Mouse (Mus musculus): ENCODE measurements around the gene Rccd1. TPM values are rescaled to one million over a fixed set of nuclear protein-coding genes. Genes with fewer than 3 reads are reported as not detected.
"Not testable (repeated sequence)": the region's sequence is repeated elsewhere in the genome, so short reads cannot be mapped to it uniquely, and the experiment has no call there.

Gene Rccd1
- total RNA-seq, 2 experiments from 2014 or later: 8.5 to 9.5 TPM

DNA sequence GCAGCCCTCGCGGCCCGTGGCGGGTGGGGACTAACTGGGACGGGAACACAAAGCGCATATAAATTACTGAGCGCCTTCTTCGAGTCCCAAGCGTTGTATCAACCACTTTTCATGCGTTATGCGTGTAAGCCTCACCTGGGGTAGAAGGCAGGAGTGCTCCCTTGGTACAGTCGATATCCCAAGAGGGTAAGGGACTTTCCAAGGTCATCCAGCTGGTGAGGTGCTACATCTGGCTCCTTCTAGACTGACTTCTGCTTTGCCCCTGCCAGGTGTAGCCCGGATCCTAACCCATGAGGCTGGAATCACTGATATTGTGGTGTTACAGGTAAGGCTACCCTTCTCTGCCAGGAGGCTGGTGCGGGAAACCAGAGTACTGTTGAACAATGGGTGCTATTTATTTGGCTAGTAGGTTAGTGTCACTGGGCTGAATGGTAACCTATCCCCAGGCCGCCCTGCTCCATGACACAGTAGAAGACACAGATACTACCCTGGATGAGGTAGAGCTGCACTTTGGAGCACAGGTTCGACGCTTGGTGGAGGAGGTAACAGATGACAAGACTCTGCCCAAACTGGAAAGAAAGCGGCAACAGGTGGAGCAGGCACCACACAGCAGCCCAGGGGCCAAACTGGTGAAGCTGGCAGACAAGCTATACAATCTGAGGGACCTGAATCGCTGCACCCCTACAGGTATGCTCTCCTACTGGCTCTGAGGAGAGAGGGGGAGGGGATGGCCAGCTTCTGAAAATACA lies 19.2 kb upstream of the Rccd1 start:
- DNase-seq: no peak

DNA sequence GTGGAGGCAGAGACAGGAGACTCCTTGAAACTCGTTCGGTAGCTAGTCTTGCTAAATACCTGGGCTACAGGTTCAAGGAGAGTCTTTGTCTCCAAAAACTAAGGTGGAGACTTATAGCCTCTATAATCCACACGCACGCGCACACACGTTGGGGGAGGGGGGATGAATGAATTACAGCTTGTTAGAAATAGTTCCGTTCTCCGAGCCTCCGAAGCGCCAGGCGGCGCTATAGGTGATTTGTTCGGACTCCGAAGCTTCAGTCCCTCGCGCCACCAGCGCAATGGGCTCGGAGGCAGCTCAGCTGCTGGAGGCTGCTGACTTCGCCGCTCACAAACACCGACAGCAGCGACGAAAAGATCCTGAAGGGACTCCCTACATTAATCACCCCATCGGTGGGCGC lies 18.6 kb upstream of the Rccd1 start, which contains the start of gene Hddc3:
Gene Hddc3, plus strand, starts transcription at position 247 of the 400 bp plus-strand sequence.
- DNase-seq: peak; percentile 97

DNA sequence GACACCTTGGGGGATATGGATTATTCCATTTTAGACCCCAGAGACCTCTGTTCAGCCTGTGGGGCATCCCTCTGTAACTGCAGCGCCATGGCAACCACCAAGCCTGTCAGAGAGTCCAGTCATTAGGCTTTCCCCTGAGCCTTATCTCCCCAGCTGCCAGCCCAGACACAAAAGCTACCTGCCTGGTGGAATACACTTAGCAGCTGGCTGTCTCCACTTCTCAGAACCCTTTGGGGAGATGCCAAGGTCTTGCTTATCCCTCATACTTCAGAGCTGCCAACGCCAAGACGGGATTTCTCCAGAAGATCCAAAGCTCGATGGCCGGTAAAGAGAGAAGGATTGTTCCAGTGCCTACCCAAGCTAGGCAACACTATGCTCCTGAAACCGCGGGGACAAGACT lies 17.5 kb upstream of the Rccd1 start:
- DNase-seq: no peak

DNA sequence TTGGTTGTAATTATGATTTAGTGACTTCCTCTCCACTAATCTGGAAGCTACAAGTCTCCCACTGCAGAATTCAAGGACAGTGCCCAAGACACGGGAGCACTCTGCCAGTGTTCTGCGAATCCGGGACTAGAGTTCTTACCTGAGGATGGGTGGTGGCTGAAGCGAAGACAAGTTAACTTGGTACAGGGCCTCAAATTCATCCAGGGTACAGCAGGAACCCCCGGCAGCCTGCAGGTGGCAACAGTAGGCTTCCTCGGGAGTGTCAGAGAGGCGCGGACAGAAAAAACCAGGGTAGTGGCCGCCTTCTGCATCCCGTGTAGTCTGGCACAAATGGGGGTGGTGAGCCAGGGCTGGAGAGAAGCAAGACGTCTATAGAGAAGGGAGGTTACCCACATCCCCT lies 16.5 kb upstream of the Rccd1 start, which contains the start of gene Unc45a:
Gene Unc45a, minus strand, starts transcription at position 213 of the 400 bp plus-strand sequence.
- DNase-seq: peak; percentile 81

DNA sequence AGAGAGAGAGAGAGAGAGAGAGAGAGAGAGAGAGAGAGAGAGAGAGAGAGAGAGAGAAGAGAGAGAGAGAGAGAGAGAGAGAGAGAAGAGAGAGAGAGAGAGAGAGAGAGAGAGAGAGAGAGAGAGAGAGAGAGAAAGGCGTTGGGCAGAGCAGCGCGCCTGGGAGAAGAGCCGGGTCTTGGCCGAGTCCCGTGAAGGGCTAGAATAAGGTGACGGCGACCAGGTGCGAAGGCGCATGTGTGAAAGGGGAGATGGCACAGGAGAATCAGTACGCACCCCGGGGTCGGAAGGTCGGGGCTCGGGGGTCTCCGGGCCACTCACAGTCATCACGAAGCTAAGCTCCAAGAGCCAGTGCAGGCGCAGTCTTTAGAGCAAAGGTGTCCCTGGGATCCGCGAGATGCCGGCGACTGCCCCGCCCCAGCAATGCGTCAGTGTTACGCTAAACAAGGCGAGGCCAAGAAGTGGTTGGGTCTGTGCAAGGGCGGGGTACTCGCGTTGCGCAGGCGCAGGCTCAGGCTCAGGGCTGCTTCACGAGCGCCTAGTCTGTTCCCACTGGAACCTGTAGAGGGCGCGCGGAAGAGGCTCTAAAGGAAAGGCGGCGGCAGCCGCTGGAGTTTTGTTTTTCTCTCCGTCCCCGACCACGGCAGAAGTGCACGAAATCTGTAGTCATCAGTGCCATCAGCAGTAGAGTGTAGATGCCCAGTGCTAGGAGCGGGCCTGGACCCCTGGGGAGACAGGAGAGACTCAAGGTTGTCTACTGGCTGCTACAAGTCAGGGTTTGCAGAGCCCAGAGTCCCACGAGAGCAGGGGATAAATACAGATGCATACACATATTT lies 15.8 kb upstream of the Rccd1 start:
- DNase-seq: peak; percentile 99

DNA sequence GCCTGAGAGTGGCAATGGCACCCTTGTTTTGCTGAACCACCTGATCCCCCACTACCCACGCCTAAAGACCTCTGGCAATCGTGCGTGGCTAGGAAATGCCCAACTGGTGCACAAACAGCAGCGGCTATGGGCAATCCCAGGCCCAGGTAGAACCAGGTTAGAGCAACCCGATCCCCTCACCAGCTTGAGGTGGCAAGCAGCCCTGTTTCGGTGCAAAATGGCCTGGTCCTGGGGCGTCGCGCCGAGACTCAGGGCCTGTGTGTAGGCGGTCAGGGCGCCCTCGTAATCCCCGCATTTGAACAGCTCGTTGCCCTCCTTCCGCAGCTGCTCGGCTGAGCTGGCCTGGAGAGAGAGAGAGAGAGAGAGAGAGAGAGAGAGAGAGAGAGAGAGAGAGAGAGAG lies 15.1 kb upstream of the Rccd1 start:
- DNase-seq: peak; percentile 41

DNA sequence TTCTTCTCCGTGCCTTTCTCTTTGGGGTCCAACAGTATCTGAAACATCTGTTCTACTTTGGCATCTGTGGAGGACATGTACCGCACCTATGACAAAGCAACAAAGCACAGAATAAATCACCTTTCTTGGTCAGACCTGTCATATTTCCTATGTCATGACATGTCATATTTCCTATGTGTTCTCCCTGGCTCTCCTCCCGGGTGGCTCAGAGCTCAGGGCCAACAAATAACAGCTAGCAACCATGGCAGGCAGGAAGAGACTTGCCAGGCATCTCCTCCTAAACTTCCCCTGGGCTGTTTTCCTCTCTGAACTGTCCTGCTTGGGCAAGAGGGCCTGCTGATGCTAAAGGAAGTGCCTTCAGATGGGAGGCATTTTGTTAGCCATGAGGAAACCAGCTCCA lies 12.7 kb upstream of the Rccd1 start:
- DNase-seq: no peak

DNA sequence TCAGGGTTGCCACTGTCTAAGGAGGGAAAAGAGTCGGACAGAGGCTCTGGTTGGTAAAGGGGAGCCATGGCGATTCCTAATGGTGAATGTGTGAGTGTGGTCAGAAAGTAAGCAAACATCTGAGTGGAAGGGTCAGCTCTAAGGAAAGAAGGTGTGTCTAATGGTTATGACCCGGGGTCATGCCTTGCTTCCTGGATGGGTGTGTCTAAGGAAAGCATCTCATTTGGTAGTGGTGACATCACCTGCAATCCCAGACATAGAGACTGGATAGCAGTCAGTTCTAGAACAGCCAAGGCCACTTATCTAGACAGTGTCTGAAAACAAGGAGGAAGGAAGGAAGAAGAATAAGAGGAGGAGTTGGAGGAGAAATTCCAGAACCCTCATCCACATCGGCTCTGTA lies 10.6 kb upstream of the Rccd1 start:
- DNase-seq: no peak

DNA sequence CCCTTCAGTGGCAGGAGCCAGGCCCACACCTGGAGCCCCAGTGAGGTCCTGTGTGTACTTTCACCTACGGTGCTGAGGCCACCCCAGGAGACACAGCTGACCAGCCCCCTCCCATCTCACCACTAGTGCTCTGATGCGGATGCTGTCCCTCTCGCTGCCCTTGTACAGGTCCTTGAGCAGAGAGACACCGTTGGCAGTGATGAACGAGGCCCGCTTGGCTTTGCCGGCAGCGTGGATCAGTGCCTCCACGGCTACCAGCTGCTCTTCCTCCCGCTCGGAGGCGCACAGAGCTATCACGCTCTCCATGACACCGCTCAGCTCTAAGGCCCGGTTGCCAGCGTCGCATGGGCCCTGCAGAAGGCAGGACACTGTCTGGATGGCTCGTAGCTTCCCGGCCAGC lies 7.2 kb upstream of the Rccd1 start:
- no peak for DNase-seq

DNA sequence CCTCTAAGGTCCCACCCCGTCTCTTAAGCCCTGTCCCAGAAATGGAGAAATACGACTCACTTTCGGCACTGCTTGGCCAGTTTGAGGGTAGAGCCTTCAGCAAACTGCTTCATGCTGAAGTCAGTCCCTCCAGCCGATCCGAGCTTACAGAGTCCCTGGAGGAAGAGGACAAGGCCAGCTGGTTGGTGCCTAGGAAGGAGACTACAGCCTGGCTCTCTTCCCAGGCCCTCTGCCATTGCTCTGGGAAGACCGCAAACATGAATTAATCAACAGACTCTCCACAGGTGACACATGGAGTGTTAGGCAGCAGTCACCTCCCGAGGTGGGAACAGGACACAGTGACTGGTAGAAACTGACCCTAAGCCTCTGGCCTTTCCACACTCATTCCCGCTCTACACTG lies 6.0 kb upstream of the Rccd1 start:
- DNase-seq: no peak

DNA sequence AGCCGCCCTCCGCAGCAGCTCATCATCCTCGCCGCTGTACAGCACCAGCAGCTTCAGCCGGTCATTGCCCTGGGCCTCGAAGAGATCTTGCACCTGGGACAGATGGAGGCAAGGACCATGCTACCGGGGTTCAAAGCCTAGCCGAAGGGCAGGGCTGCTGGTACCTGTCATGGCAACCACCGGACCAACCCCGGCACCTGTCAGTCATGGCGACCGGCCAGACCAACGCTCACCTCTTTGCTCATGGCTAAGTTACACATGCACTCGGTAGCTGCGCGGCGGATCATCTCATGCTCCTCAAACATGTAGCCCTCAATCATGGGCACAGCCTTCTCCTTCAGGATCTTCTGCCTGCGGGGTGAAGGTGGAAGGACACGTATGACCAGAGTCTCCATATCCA lies 1.8 kb upstream of the Rccd1 start:
- DNase-seq: no peak

DNA sequence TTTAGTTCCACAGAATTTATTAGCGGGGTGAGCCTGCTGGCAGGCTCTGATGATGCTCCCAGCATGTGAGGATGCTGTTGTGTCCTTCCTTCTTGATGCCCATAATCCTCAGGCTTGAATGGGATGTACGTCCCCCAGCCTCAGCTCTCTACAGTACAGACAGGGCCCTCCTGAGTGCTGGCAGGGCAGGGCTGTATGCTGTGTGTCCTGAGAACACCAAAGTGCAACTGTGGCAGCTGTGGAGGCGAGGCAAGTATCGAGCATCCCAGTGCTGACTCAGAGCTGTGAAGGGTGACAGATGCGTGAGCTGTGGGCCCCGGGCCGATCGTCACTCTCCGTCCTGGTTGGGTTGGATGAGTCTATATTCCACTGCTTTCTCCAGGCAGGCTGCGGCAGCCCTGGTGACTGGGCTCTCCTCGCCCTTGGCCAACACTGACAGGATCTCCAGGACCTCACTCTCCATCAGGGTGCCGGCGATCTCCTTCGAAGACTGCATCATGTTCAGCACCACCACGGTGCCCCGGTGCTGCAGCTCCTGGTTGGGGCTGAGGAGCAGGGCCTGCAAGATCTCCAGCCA lies 1.1 kb upstream of the Rccd1 start:
- DNase-seq: no peak

DNA sequence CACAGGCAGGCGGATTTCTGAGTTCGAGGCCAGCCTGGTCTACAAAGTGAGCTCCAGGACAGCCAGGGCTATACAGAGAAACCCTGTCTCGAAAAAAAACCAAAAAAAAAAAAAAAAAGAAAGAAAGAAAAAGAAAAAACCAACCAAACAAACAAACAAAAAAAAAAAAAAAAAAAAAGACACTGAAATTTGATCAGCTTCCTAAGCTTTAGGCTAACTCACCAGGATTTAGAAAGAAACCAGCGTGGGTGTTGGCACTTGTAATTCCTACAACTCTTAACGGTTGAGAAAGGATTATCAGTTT lies 514 bp upstream of the Rccd1 start:
- not testable (repeated sequence) for DNase-seq

DNA sequence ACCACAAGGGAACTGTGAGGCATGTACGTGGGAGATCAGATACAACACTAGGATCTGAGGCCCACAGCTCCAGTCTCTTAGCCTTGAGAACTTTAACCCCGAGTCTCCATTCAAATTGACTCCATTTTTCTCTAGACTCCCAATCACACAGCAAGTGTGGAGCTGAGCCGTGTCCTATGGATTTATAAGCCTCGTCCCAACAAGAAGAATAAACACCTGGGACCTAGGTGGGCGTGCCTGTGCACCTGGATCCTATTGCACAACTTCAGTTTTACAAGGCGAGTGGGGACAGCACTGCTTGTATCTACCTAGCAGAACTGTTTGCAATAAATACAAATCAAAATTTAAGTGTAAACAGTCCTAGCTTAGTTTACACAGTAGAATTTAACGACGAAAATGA lies 918 bp downstream of the Rccd1 start:
- no peak for DNase-seq

DNA sequence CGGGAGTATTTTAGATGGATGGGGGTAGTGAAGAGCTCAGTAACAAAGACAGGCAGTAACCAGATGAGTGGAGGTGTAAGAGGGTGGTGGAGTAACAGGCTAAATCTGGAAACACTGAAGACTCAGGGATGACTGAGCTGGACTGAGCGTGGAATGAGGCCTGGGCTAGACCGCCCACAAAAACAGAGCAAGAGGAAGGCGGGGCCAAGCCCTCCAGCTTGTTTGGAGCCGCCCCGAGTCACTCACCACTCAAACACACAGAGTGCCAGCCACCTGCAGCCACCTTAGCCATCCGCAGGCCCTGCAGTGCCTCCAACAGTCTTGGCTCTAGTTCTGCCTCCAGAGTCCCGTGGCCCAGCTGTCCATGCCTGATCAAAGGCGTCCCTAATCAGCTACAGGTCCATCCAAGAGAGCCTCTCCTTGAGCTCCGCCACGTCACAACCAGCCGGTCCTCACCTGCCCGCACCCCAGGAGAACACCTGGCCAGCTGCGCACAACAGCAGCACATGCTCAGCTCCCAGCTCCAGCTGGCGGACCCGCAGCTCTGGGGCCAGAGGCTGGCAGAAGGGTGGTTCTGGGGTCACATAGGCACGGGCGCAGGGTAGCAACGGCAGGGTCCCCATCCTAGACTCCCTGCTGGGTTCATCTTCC lies 4.3 kb downstream of the Rccd1 start:
- no peak for DNase-seq

DNA sequence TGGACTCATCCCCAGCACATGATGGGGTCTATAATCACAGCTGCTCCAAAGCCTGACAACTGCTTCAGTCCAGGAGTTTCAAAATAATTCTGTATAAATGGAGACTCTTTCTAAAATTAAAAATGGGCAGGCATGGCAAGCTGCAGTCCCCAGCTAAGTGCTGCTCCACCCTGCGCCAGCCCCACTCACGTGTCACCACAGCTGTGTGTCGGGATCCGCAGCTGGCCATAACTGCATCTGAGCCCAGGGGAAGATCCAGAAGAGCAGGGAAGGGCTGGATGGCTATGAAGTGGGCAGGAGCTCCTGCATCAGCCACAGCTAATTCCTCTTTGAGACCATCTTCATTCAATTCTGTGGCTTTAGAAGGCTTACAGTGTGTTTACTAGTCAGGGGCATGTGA lies 5.6 kb downstream of the Rccd1 start:
- no peak for DNase-seq

DNA sequence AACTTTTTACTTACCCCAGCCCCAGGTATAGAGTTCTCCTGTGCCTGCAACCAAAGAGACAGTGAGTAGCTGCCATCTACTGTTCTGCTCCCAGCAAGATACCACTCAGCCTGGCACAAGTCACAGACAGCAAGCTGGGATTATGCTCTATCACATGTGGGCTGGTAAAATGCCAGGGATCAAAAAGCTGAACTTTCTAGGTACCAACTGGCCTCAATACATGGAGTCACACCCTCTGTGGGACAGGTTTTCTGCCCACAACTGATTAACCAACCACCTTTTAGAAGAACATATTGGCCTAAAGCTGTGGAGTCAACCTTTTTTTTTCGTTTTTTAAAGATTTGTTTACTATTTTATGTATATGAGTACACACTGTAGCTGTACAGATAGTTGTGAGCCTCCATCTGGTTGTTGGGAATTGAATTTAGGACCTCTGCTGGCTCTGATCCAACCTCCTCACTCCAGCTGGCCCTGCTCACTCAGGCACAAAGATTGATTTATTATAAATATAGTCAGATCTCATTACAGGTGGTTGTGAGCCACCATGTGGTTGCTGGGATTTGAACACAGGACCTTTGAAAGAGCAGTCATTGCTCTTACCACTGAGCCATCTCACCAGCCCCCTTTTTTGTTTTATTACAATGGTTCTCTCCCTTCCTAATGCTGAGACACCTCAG lies 6.7 kb downstream of the Rccd1 start:
- no peak for DNase-seq

DNA sequence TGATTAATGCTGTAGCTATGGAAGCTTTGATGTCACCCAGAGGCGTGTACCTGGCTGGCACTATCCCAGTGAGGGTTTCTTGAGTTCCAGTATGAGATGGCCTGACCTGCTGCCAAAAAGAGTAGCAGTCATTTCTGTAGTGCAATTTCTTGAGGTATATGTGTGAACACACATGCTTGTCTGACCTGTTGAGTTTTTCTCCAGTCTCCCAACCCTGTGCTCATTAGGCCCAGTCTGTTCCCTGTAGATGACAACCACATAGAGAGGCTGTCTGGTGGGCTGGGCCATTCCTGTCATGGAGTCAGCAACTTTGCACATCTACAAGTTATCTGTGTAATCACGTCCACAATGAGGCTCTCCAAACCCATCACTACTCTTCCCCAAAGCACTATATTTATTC lies 8.5 kb downstream of the Rccd1 start:
- no peak for DNase-seq

DNA sequence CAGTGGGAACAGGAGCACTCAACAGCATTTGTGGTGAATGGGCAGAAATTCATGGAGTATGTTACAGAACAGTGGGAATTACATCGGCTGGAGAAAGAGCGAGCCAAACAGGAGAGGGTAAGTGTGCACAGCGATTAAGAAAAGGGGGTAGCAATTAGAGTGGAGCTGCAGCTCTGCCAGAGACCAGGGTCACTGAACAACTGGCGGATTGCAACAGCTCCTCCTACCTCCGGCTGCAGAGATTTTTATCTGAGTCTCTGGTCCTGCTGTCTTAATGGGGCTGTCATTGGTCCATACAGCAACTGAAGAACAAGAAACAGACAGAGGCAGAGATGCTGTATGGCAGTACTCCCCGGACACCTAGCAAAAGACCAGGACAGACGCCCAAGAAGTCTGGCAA lies 13.5 kb downstream of the Rccd1 start:
- no peak for DNase-seq

DNA sequence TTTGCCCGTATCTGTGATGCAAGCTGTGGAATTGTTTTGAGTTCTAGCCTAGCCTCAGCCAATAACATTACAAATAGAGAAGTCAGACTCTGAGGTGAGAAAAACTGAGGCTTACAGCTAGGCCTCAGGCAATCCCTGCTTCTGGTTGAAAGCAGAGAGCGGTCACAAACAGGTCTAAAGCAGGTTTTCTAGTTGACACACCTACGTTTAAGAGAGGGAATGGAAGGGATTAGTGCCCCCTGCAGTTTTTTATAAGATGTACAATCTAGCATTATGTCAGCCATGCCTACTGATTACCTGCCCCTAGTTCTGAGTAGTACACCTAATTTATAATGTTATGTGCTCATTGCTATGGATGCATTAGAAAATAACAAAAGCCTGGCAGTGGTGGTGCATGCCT lies 16.5 kb downstream of the Rccd1 start:
- DNase-seq: no peak

DNA sequence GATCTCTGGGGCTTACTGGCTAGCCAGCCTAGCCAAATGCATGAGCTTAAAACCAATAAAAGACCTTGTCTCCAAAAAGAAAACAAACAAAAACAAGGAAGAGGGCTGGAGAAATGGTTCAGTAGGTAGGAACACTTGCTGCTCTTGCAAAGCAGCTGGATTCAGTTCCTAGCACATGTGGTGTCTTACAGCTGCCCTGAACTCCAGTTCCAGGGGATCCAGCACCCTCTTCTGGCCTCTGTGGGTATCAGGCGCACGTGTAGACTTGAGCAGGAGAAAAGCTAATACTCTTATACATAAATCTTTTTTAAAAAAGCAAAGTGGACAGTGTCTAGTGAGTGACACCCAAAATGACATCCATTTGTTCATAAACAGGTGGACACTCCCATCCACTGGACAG lies 22.7 kb downstream of the Rccd1 start:
- no peak for DNase-seq

DNA sequence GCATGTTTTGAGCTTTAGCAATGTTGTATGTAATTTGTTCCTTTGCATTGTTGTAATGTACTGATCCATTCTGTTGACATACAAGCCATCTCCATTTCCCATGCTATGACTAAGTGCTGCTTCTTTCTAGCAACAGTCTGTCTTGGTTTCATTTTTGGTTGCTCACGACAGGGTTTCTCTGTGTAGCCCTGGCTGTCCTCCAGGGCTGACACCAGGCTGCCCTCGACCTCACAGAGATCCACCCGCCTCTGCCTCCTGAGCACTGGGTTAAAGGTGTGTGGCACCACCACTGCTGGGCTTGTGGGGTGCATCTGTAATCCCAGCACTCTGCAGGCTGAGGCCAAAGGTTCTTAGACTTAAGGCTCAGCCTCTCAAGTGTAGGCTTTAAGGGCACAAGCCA lies 24.7 kb downstream of the Rccd1 start:
- DNase-seq: no peak

DNA sequence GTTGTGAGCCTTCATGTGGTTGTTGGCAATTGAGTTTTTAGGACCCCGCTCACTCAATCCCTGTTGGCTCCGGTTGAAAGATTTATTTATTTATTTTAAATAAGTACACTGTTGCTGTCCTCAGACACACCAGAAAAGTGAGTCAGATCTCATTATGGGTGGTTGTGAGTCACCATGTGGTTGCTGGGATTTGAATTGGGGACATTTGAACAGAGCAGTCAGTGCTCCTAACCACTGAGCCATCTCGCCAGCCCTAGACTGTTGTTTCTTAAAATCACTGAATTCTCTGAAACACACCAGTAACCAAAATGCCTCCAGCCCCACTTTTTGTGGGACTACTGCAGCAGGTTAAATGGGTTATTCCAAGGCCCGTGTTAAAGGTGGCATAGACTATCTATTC lies 25.5 kb downstream of the Rccd1 start:
- no peak for DNase-seq
